Mouse (Mus musculus): Measurements from ENCODE around the gene Mgat4b. TPM values are rescaled to one million over a fixed set of nuclear protein-coding genes. Genes with fewer than 3 reads are reported as not detected.
"Not testable (repeated sequence)": the region's sequence is repeated elsewhere in the genome, so short reads cannot be mapped to it uniquely, and the experiment has no call there.

Gene Mgat4b
- 9.8 and 11.9 TPM in 2 replicates for polyA plus RNA-seq (2015; fragmentation: Nextera tagmentation; extraction: Ambion mirVana)

DNA sequence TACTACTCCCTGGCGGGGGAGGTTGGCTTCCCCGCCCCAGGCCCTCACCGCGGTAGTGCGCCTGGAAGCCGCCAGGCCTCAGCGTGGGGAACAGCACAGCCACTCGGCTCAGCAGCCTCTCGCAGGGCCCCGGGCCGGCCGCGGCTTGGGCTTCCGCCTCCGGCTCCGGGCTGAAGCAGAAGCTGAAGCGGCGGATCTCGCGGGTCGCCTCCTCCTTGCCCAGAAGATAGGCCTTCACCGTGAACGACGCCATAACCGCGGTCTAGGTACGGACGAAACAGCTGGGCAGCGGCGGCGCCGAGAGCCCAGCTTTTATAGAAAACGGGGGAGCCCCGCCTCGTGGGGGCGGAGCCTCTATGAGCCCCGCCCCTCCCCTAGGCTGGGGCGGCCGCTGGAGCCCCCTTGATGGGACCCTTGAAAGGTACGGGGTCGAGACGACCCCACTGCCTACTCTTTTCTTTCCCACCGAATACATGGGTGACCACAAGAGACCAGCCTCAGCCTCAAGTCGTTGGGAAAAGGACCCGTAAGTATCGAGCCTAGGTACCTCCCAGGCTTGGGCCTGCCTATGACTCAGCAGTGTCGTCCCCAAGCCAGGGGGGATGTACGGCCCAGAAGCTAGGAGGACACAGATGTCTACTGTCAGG, at the start of gene Mgat4b, which contains the start of gene Sqstm1:
Gene Mgat4b (plus strand): TSS at position 386 of the 647 bp plus-strand sequence.
Gene Sqstm1 (minus strand): TSS at position 323 of the 647 bp plus-strand sequence.
- ATAC-seq (ENCODE audit: low FRiP score, low TSS enrichment): peak; percentile 72
- peaks cover 32% of the 10 kb centered on the region for H3K4me1 ChIP-seq (ENCODE audit: insufficient read depth, low read length)
- H3K9me3 ChIP-seq (ENCODE audit: low read length): no peaks in the 10 kb centered on the region
- H3K9ac ChIP-seq (replicated peaks; ENCODE audit: low read length): peak within 1 kb of the TSS; percentile 98
- no peaks in the 10 kb centered on the region for H3K27me3 ChIP-seq (ENCODE audit: insufficient read depth, low read length)
- H3K4me3 ChIP-seq (ENCODE audit: low read length): peak within 1 kb of the TSS; percentile 99
- peak within 1 kb of the TSS; percentile 99 for H3K27ac ChIP-seq (ENCODE audit: low read length)
- H3K4me2 ChIP-seq (replicated peaks; ENCODE audit: low read depth, low read length): peak within 1 kb of the TSS; percentile 79
- WGBS: under 1% methylated on average over 48 of the region's 48 CpGs
- peaks cover 23% of the 10 kb centered on the region for H3K36me3 ChIP-seq (ENCODE audit: insufficient read depth, low read length)

DNA sequence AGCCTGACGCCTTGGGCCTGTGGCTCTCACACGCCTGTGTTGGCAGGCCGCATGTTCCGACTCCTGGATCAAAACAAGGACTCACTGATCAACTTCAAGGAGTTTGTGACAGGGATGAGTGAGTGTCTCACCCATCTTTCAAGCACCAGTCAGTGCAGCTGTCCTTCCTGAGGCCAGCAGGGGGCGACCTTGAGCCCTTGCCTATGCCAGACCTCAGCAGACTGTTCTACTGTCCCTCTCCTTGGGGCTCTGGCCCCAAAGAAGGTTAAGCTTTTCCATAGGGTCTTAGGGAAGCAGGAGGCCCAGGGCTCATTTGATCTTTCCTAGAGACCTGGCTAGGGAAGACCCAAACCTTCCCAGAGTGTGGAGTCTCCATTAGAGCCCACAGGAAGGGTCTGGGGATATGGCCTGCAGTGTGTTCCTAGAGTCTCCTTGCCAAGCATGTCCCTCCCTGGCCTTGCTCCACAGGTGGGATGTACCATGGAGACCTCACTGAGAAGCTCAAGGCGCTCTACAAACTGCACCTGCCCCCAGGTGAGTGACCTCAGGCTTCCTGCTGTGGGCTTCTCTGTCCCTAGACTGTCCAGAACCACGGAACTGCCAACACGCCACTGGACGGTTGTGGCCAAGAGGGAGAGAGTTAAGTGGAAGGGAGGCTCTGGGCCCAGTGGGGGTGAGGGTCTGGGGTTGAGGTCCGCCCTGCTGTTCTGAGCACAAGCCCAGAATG, 48.9 kb upstream of the Mgat4b start:
- no peak overlapping the region for H3K4me3 ChIP-seq (ENCODE audit: low read length)
- WGBS: 61% methylated on average over 10 of the region's 10 CpGs
- no peaks in the 10 kb centered on the region for H3K27me3 ChIP-seq (ENCODE audit: insufficient read depth, low read length)
- no peaks in the 10 kb centered on the region for H3K4me1 ChIP-seq (ENCODE audit: insufficient read depth, low read length)
- no peak overlapping the region for H3K4me2 ChIP-seq (replicated peaks; ENCODE audit: low read depth, low read length)
- no peaks in the 10 kb centered on the region for H3K9me3 ChIP-seq (ENCODE audit: low read length)
- peaks cover 48% of the 10 kb centered on the region for H3K36me3 ChIP-seq (ENCODE audit: insufficient read depth, low read length)
- H3K9ac ChIP-seq (replicated peaks; ENCODE audit: low read length): no peak overlapping the region
- H3K27ac ChIP-seq (ENCODE audit: low read length): no peak overlapping the region
- peak; percentile 46 for ATAC-seq (ENCODE audit: low FRiP score, low TSS enrichment)

DNA sequence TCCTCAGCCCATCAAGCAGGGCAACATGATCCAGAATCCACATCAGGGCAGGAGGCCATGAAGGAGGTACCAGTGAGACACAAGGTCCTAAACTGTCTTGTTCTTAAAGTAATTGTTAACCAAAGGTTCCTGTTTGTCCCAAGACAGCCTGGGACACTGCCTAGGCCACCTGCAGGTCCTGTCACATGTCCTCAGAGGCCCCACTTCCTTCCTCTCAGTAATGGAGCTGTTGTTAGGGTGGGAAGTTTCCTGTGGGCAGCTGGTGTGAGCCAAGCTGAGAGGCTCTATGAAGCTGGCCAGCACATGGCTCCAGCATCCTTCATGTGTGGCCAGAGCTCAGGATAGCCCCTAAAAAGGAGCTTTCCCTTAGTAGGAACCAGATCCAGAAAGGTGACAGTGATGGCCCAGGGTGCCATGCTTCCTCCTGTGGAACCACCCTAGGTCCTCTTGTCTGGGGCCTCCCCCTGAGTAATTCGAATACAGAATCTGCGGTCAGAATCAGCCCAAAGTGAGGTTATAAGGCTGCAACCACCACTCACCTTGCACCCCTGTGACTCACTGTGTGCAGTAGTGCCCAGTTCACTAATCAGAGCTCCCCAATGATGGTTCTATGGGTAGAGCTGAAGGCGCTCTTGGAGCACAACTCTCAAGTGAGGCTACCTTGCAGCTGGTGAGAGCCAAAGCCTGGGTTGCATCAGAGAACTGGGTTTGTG, 48.2 kb upstream of the Mgat4b start:
- ATAC-seq (ENCODE audit: low FRiP score, low TSS enrichment): no peak
- no peaks in the 10 kb centered on the region for H3K9me3 ChIP-seq (ENCODE audit: low read length)
- no peak overlapping the region for H3K4me2 ChIP-seq (replicated peaks; ENCODE audit: low read depth, low read length)
- WGBS: 87% methylated on average over 3 of the region's 3 CpGs
- H3K4me3 ChIP-seq (ENCODE audit: low read length): no peak overlapping the region
- H3K9ac ChIP-seq (replicated peaks; ENCODE audit: low read length): no peak overlapping the region
- H3K27ac ChIP-seq (ENCODE audit: low read length): no peak overlapping the region
- no peaks in the 10 kb centered on the region for H3K27me3 ChIP-seq (ENCODE audit: insufficient read depth, low read length)
- no peaks in the 10 kb centered on the region for H3K4me1 ChIP-seq (ENCODE audit: insufficient read depth, low read length)
- peaks cover 41% of the 10 kb centered on the region for H3K36me3 ChIP-seq (ENCODE audit: insufficient read depth, low read length)

DNA sequence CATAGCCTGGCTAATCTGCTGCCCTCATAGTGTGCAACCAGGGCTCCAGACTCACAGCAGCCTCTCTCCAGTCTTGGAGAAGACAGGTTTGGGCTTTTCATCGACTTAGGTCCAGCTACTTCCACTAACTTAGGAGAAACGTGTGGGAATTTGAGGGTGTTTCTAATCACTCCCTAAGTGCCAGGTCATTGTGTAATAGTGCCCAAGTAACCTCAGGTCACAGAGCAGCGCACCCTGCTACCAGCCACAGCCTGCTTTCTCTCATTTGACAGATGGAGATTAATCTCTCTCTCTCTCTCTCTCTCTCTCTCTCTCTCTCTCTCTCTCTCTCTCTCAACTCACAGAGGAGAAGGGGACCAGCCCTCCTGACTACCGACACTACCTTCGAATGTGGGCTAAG, 42.3 kb upstream of the Mgat4b start:
- Histone ChIP-seq H3K4me1 (ENCODE audit: insufficient read depth, low read length) (no peaks in the 10 kb centered on the region), H3K36me3 (ENCODE audit: insufficient read depth, low read length) (peaks cover 40% of the 10 kb centered on the region), H3K27me3 (ENCODE audit: insufficient read depth, low read length) (no peaks in the 10 kb centered on the region), H3K9me3 (ENCODE audit: low read length) (no peaks in the 10 kb centered on the region), H3K9ac (replicated peaks; ENCODE audit: low read length) (no peak overlapping the region), H3K4me2 (replicated peaks; ENCODE audit: low read depth, low read length) (no peak overlapping the region), H3K4me3 (ENCODE audit: low read length) (no peak overlapping the region), H3K27ac (ENCODE audit: low read length) (no peak overlapping the region)
- ATAC-seq (ENCODE audit: low FRiP score, low TSS enrichment): no peak
- WGBS: 84% methylated on average over 5 of the region's 5 CpGs

DNA sequence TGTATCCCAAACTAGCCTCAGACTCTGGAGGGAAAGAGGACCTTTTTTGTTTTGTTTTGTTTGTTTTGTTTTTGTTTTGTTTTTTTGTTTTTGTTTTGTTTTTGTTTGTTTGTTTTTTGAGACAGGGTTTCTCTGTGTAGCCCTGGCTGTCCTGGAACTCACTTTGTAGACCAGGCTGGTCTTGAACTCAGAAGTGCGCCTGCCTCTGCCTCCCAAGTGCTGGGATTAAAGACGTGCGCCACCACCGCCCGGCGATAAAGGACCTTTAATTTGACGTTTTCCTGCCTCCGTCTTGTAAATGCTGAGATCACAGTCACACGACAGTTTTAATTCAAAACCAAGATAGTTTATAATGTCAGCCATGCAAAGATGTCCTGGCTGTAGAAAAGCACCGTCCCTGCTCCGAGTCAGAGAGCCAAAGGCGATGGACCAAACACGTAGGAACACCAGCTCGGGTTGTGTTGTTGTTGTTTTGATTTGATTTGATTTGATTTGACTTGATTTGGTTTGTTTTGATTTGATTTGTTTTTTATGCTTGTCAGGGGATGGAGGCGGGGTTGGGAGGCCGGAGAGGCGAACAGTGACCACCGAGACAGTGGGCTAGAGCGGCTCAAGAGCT, 36.5 kb upstream of the Mgat4b start, which contains the start of gene Mrnip:
Gene Mrnip (plus strand): TSS at position 334 of the 619 bp plus-strand sequence.
- Histone ChIP-seq H3K4me3 (ENCODE audit: low read length) (peak within 1 kb of the TSS; percentile 71), H3K27ac (ENCODE audit: low read length) (peak within 1 kb of the TSS; percentile 72), H3K9ac (replicated peaks; ENCODE audit: low read length) (peak within 1 kb of the TSS; percentile 79), H3K36me3 (ENCODE audit: insufficient read depth, low read length) (peaks cover 22% of the 10 kb centered on the region), H3K4me2 (replicated peaks; ENCODE audit: low read depth, low read length) (peak within 1 kb of the TSS; percentile 87)
- not testable (repeated sequence) for H3K4me1 ChIP-seq (ENCODE audit: insufficient read depth, low read length); H3K9me3 ChIP-seq (ENCODE audit: low read length); H3K27me3 ChIP-seq (ENCODE audit: insufficient read depth, low read length)
- ATAC-seq (ENCODE audit: low FRiP score, low TSS enrichment): peak; percentile 10; the same call in 1 of the 2 replicates
- 5% methylated on average over 19 of the region's 19 CpGs for WGBS

DNA sequence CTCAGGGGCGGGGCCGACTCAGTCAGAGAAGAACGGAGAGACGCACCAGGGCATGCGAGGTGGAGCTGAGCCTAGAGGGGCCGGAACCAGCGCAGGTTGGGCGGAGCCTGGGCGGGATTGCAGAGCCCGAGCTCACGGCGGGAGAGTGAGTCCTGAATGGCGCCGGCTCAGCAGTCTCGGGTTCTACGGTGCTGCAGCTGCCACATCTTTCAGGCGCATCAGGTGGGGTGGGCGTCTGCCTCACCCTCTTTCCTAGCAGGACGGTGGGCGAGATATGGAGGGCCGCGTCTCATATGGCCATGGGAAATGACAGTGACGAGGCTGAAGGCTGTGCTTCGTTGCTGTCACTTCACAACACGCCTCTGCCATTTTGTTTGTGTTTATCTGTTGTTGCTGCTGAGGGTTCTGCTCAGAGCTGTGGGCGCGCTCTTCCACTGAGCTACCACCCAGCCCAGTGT, 35.9 kb upstream of the Mgat4b start:
- peaks cover 17% of the 10 kb centered on the region for H3K36me3 ChIP-seq (ENCODE audit: insufficient read depth, low read length)
- no peaks in the 10 kb centered on the region for H3K27me3 ChIP-seq (ENCODE audit: insufficient read depth, low read length)
- peak overlapping the region; percentile 87 for H3K4me2 ChIP-seq (replicated peaks; ENCODE audit: low read depth, low read length)
- H3K27ac ChIP-seq (ENCODE audit: low read length): peak overlapping the region; percentile 17; the same call in 1 of the 2 replicates
- H3K4me3 ChIP-seq (ENCODE audit: low read length): peak overlapping the region; percentile 71
- ATAC-seq (ENCODE audit: low FRiP score, low TSS enrichment): peak; percentile 99
- peaks cover 6% of the 10 kb centered on the region for H3K4me1 ChIP-seq (ENCODE audit: insufficient read depth, low read length)
- H3K9me3 ChIP-seq (ENCODE audit: low read length): no peaks in the 10 kb centered on the region
- WGBS: under 1% methylated on average over 27 of the region's 27 CpGs
- H3K9ac ChIP-seq (replicated peaks; ENCODE audit: low read length): peak overlapping the region; percentile 79

DNA sequence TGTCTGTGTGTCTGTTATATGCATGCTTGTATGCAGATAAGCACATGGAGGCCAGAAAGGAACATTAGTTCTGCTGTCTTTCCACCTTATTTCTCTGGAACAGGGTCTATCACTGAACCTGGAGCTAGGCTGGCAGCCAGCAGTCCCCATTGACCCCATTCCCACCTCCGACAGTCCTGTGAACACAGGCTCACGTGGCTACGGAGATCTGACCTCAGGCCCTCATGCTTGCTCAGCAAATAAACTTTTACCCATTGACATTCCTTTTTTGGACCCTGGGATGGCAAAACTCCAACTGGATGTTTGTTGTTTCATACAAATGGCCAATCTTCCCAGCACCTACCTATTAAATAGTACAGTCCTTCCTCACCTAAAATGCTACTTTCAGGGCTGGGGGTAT, 34.3 kb upstream of the Mgat4b start:
- Histone ChIP-seq H3K36me3 (ENCODE audit: insufficient read depth, low read length) (peaks cover 8% of the 10 kb centered on the region), H3K4me1 (ENCODE audit: insufficient read depth, low read length) (peaks cover 6% of the 10 kb centered on the region), H3K9me3 (ENCODE audit: low read length) (no peaks in the 10 kb centered on the region), H3K27ac (ENCODE audit: low read length) (peak overlapping the region; percentile 26), H3K27me3 (ENCODE audit: insufficient read depth, low read length) (no peaks in the 10 kb centered on the region), H3K4me2 (replicated peaks; ENCODE audit: low read depth, low read length) (no peak overlapping the region), H3K9ac (replicated peaks; ENCODE audit: low read length) (no peak overlapping the region), H3K4me3 (ENCODE audit: low read length) (no peak overlapping the region)
- 75% methylated on average over 3 of the region's 3 CpGs for WGBS
- ATAC-seq (ENCODE audit: low FRiP score, low TSS enrichment): no peak

DNA sequence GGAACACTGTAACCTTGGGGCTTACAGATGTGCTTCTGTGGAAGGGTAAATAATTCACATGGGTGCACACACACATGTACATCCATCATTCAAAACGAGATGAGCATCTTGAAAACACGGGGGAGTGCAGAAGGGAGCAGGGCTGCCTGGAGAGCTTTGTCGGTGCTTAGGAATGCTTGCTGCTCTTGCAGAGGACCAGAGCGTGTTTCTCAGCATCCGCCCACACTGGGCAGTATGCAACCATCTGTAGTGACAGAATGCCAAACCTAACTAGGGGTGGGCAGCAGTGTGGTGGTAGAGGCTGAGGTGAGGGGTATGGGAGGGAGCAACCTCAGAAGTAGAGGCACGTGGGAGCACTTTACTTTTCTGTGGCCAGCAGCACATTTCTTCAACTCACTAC, 33.6 kb upstream of the Mgat4b start:
- H3K36me3 ChIP-seq (ENCODE audit: insufficient read depth, low read length): peaks cover 2% of the 10 kb centered on the region; the same call in 1 of the 2 replicates
- H3K9ac ChIP-seq (replicated peaks; ENCODE audit: low read length): no peak overlapping the region
- H3K9me3 ChIP-seq (ENCODE audit: low read length): no peaks in the 10 kb centered on the region
- H3K4me1 ChIP-seq (ENCODE audit: insufficient read depth, low read length): peaks cover 6% of the 10 kb centered on the region
- no peaks in the 10 kb centered on the region for H3K27me3 ChIP-seq (ENCODE audit: insufficient read depth, low read length)
- no peak for ATAC-seq (ENCODE audit: low FRiP score, low TSS enrichment)
- no peak overlapping the region for H3K4me3 ChIP-seq (ENCODE audit: low read length)
- no peak overlapping the region for H3K4me2 ChIP-seq (replicated peaks; ENCODE audit: low read depth, low read length)
- 58% methylated on average over 6 of the region's 6 CpGs for WGBS
- H3K27ac ChIP-seq (ENCODE audit: low read length): no peak overlapping the region
